Mouse (Mus musculus) testis, postnatal 14 days (tissue): ENCODE data around the gene Gm10277.
"Not testable (repeated sequence)": the region's sequence is repeated elsewhere in the genome, so short reads cannot be mapped to it uniquely, and the experiment has no call there.

ENCODE experiments used
- DNase-seq: peaks from one replicate; pipeline ENCODE4 v3.0.0; 2021; ENCODE audit warnings: low spot score

The Gm10277 gene

DNA sequence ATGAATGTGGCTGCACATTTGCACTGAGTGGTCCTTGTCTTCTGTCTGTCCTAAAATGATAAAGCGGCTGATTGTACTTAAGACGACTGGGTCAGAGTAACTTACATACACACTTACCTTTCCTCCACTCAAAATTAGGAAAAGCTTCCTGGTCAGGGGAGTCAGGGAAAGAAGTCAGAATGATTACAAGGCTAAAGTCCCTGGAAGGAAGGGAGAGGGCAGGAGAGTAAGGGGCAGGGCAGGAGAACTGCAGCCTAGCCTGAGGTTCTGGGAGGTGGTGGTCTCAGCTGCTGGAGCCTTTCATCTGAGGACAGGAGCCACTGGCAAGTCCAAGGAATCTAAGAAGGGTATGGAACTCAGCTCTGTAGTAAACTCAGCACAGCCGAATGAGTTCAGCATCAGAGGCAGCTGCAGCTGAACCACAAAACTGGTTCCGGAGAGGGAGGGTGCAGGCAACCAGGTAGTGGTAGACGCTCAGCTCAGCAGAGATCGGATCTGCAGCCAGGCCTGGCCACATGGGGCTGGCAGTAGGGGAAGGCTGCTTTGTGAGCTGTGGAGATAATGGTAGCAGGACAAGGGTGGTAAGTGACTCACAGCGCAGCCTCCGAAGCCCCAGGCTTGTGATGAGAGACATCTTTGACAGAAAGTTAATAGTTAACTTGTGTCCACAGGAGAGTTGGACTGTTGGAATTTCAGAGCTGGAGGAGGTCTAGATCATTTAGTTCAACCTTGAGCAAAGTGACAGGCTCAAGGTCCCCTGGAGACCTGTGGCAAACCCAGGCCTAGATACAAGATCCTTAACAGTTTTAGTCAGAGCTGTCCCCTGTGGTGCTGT, 15.5 kb downstream of the Gm10277 start:
- no peak for DNase-seq

DNA sequence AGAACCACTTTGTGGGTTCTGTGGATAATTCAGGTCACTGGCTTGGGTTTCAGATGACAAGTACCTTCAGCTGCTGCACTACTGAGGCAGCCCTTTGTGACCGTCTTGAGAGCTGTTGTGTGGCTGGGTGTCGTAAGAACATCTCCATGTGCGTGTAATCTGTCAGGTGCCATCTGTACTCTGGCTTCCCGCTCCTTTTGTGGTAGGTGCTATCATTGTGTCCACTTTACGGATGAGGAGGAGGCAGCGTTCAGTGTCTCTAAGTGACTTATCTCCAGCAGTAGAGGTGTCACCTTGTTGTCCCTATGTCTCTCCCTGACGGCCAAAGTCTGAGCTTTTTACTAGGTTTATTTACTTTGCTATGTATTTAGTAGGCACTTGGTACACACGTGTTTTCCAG, 17.2 kb downstream of the Gm10277 start:
- DNase-seq = no peak

DNA sequence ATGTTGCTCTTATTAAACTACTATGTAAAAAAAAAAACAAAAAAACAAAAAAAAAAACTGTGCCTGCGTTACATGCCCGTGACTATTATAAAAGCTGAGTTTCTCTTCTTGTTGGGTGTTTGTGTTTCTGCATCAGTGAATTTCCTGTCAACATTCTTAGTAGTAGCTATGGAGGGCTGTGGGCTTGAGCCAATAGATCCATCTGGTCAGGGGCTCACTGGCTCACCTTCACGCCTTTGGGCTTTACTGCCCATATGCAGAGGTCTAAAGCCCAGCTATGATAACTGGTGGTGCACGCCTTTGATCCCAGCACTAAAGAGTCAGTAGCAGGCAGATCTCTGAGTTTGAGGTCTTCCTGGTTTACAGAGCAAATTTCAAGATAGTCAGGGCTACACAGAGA, 18.1 kb downstream of the Gm10277 start:
- no peak for DNase-seq

DNA sequence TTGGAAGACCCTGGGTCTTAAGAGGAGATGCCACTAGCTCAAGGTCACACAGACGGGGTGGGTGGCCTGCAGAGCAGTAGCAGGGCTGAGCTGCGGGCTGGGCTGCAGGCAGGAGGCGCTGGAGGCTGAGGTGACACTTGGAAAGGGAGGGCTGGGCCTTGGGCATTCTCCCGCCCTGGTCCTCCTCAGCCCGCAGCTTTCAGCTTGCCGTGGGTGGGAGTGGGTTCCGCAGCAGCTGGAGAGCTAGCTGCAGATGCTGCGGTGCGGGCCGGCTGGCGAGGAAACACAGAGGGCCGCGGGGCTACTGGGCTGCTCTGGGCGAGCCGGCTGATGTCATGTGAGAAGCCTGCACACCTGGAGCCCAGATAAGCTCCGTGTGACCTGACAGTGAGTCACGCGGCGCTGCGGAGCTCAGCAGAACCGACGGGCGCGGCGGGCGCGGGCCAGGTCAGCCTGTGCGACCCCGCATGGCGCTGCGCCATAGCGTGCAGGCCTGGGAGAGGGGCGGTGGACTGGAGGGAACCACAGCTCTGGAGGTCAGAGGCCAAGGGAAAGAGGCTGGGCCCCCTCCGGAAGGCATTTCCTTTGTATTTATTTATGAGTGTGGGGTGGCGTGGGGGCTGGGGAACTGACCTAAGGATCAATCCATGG, 21.1 kb downstream of the Gm10277 start:
- no peak for DNase-seq

DNA sequence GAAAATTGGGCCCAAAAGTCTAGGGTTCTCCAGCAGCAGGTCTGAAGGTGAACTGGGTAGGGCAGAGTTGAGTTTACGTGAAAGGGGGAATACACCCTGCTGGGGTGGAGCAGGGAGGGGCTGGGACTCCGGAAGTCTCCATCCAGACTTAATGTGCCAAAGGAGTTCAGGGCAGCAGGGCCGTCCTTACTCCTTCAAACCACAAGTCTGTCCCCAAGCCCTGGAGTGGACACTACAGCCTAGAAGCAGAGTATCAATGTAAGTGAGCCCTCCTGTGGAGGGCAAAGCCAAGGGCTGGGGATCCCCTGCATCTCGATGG, 22.1 kb downstream of the Gm10277 start:
- no peak for DNase-seq

DNA sequence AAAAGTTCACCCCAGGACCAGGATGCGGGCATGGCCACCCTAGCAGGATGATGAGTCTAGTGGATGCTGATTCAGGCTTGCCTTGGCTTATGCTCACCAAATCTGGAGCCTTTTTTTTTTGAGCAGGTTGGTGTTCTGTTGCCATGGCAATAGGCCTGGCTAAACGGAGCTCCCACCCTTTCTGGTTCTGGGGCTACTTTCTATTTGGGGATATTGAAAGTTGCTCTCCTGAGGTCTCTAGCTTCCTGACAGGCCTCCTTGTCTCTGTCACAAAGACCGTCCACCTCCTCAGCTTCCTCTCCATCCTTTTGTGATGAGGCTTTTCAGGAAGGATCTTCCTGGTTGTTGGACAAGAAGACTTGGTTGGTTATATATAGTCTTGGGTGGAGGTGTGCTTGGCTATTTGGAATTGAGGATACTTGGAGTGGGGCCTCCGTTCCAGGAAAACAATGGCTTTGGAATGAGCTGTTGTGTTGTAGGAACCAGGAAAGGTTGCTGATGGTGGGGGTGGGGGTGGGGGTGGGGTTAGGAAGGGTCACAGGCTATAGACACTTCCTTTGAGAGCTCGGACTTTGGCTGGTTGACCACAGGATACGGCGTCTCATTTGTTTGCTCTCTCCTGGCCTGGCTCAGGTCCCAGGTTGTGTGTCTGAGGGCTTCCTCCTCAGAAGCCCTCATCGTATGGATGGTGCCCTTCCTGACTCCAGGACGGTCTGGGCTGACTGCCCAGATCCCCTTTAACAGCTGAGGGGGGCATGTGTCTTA, 22.7 kb downstream of the Gm10277 start:
- no peak for DNase-seq

GRCm38 (mm10) chr11:77763673-77764340, 23.7 kb downstream of the Gm10277 start:
- peak; percentile 48 for DNase-seq

- DNase-seq = peak; percentile 79
These were observed 24.5 kb downstream of the Gm10277 start, which contains the start of gene Myo18a for GRCm38 (mm10) chr11:77762783-77763672. Gene Myo18a (plus strand): TSS chr11:77763246.

DNA sequence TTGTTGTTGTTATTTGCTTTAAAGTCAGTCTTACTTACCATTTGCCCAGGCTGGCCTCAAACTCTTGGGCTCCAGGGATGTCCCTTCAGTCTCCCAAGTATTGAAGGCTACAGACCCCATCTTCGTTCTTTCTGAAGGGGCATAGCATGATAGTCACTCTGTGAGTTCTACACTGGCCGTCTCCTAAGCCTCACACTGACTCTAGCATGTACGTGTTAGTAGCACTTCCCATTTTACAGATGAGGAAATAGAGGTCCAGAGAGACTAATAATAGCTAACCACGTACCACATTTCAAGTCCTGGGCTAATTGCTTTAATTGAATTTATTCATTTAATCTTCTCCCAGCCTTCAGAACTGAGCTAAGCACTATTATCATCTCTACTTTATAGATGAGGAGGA, 27.5 kb downstream of the Gm10277 start:
- DNase-seq = no peak

DNA sequence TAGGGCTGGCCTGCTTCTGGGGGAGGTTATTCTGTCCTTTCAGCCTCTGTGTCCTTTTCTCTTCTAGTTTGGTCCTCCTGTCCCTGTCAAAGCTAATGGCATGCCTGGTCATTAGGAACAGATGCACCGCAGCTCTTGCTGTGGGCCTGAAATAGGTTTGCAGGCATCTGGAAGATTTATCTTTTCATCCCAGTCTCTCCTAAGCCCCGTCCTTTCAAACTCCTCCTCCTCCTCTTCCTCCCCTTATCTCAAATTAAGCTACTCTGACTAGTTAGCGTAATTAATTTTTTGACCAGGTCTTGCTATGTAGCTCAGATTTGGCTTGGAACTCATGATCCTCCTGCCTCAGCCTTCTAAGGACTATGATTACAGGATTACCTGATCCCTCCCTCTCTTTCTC, 34.1 kb downstream of the Gm10277 start:
- no peak for DNase-seq

GRCm38 (mm10) chr11:77752525-77752924, 35.0 kb downstream of the Gm10277 start:
- no peak for DNase-seq

DNA sequence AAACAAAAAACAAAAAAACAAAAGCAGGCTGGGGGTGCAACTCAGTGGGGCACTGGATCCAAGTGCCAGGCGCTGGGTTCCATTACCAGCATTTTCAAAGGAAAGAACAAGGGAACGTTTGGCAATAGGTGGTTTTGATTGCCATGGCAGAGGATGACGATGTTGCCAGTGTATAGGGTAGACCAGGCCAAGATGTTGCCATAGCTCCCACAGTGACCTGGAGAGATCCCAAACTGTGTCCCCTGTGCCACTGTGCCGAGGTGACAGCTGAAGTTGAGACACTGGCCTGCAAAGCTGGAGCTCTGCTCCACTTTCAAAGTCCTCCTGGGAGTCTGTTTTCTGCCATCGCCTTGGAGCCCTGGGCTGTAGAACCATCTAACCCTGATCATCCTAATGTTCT, 38.6 kb downstream of the Gm10277 start:
- DNase-seq = no peak

DNA sequence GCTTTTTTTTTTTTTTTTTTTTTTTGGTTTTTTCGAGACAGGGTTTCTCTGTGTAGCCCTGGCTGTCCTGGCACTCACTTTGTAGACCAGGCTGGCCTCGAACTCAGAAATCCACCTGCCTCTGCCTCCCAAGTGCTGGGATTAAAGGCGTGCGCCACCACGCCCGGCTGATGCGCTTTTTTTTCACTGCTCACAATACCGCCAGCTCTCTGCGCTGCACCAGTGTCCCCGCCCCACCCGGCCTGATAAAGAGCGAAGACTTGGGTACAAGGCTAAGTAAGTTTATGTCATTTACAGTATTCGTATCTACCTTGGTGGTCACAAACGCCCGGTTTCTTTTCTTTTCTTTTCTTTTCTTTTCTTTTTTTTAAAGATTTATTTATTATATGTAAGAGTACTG, 40.4 kb downstream of the Gm10277 start:
- DNase-seq = not testable (repeated sequence)

- DNase-seq = no peak
These were observed 40.9 kb downstream of the Gm10277 start for GRCm38 (mm10) chr11:77746652-77747051.

GRCm38 (mm10) chr11:77743966-77744365, 43.6 kb downstream of the Gm10277 start:
- no peak for DNase-seq

DNA sequence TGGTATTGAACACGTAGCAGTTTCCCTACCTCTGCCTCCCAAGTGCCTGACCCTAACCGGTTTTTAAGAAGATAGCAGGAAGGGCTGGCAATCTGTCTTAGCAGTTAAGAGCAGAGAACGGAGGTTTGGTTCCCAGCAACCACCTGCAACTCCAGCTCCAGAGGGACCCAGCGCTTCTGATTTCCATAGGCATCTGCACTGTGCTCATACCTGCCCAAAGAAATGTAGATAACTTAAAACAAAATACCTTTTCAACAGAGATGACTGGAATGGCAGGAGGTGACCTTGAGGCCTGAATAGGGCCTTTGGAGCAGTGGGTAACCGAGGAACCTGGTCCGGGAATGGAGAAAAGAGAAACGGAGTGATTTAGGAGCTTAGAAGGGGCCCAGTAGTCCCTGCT, 49.0 kb downstream of the Gm10277 start:
- no peak for DNase-seq

DNA sequence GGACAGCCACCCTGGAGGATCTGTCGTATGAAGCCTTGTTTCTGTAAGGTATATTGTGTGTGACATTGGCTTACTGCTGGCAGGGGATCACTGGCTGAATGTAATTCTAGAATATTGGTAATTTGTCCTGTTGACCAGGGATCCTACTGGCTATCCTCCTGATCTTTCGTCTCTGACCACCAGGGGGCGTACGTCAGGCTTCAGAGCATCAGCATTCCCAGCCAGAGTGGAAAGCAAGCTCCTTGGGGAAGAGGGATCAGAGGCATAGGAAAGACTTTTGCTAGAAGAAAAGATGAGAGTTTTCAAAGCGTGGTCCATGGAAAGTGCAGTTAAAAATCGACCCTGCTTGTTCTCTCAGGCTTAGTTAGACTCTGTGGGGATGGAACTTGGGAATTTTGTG, 50.3 kb downstream of the Gm10277 start:
- peak; percentile 76 for DNase-seq
